Mouse (Mus musculus): Measurements from ENCODE around the gene Haghl. TPM values are rescaled to one million over a fixed set of nuclear protein-coding genes. Genes with fewer than 3 reads are reported as not detected.

Gene Haghl
- polyA plus RNA-seq, 1 experiment = 18.1 TPM

DNA sequence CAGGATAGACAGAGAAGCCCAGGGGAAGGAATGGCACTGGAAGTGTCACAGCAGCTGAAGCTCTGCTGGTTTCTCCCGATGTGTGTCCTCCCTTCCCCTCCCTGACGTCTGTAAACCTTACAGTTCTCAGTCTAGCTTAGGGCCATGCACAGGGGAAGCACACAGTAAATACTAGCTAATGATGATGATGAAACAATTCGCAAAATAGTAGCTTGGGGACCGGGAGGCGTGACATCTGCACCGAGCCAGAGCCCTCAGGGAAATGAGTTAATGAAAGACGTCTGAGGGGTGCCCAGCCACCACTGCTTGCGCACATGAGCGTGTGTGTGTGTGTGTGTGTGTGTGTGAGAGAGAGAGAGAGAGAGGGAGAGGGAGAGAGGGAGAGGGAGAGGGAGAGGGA lies 16.1 kb downstream of the Haghl start:
- no peak for TF ChIP-seq POLR2A (IDR thresholded peaks at IDR 0.05; ENCODE audit: low read depth, low read length)
- no peak for TF ChIP-seq CTCF (IDR thresholded peaks at IDR 0.05; ENCODE audit: borderline replicate concordance, insufficient read depth, low read length)
- H3K4me1 ChIP-seq (ENCODE audit: control insufficient read depth, insufficient read depth, low read length) = no peaks in the 10 kb centered on the region
- H3K27ac ChIP-seq (ENCODE audit: insufficient read depth, low read length) = no peak overlapping the region
- H3K4me3 ChIP-seq (ENCODE audit: insufficient read depth, low read length) = no peak overlapping the region

GRCm38 (mm10) chr17:25765886-25766285 lies 19.6 kb downstream of the Haghl start:
- TF ChIP-seq POLR2A (IDR thresholded peaks at IDR 0.05; ENCODE audit: low read depth, low read length) (no peak), CTCF (IDR thresholded peaks at IDR 0.05; ENCODE audit: borderline replicate concordance, insufficient read depth, low read length) (no peak)
- Histone ChIP-seq H3K4me1 (ENCODE audit: control insufficient read depth, insufficient read depth, low read length) (no peaks in the 10 kb centered on the region), H3K4me3 (ENCODE audit: insufficient read depth, low read length) (no peak overlapping the region), H3K27ac (ENCODE audit: insufficient read depth, low read length) (no peak overlapping the region)

DNA sequence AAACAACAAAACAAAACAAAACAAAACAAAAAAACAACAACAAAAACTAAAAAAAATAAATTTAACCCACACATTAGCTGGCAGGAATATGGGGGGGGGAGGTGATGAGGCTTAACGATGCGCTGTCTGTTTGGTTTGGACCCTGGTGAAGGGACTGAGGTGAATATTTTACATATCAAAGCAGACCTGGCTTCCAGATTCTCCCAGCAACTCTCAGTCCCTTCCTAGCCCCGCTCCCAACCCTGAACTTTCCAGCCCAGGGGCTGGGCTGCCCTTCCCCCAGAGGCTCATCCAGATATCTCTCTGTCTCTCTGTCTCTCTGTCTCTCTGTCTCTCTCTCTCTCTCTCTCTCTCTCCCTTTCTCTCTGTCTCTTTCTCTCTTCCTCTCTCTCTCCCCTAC lies 22.9 kb downstream of the Haghl start:
- Histone ChIP-seq H3K27ac (ENCODE audit: insufficient read depth, low read length) (no peak overlapping the region), H3K4me1 (ENCODE audit: control insufficient read depth, insufficient read depth, low read length) (no peaks in the 10 kb centered on the region), H3K4me3 (ENCODE audit: insufficient read depth, low read length) (no peak overlapping the region)
- TF ChIP-seq POLR2A (IDR thresholded peaks at IDR 0.05; ENCODE audit: low read depth, low read length) (no peak), CTCF (IDR thresholded peaks at IDR 0.05; ENCODE audit: borderline replicate concordance, insufficient read depth, low read length) (no peak)

GRCm38 (mm10) chr17:25761561-25761970 lies 23.9 kb downstream of the Haghl start:
- H3K27ac ChIP-seq (ENCODE audit: insufficient read depth, low read length) = no peak overlapping the region
- TF ChIP-seq POLR2A (IDR thresholded peaks at IDR 0.05; ENCODE audit: low read depth, low read length) (no peak), CTCF (IDR thresholded peaks at IDR 0.05; ENCODE audit: borderline replicate concordance, insufficient read depth, low read length) (no peak)
- H3K4me3 ChIP-seq (ENCODE audit: insufficient read depth, low read length) = no peak overlapping the region
- peaks cover 7% of the 10 kb centered on the region for H3K4me1 ChIP-seq (ENCODE audit: control insufficient read depth, insufficient read depth, low read length)

- Histone ChIP-seq H3K4me1 (ENCODE audit: control insufficient read depth, insufficient read depth, low read length) (peaks cover 15% of the 10 kb centered on the region), H3K4me3 (ENCODE audit: insufficient read depth, low read length) (no peak overlapping the region), H3K27ac (ENCODE audit: insufficient read depth, low read length) (no peak overlapping the region)
- TF ChIP-seq CTCF (IDR thresholded peaks at IDR 0.05; ENCODE audit: borderline replicate concordance, insufficient read depth, low read length) = no peak
- TF ChIP-seq POLR2A (IDR thresholded peaks at IDR 0.05; ENCODE audit: low read depth, low read length) = no peak
These were observed 25.3 kb downstream of the Haghl start for GRCm38 (mm10) chr17:25760148-25760547.

DNA sequence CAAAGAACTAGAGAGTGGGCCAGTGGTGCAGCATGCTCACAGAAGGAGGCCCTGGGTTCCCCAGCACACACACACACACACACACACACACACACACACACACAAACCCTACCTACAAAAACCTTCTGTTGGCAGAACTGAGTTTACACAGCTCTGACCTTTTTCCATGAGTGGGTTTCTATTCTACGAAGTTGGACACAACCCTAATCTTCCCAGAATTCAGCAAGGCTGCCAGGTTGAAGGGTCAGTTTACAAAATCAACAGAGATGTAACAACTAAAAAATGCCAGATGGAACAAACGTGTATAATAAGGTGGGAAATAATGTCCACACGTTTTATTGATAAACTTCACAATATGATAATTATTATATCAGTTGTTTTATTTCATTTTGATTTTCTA lies 27.8 kb downstream of the Haghl start:
- Histone ChIP-seq H3K4me3 (ENCODE audit: insufficient read depth, low read length) (no peak overlapping the region), H3K4me1 (ENCODE audit: control insufficient read depth, insufficient read depth, low read length) (peaks cover 15% of the 10 kb centered on the region), H3K27ac (ENCODE audit: insufficient read depth, low read length) (peak overlapping the region; percentile 76; the same call in 1 of the 2 replicates)
- TF ChIP-seq CTCF (IDR thresholded peaks at IDR 0.05; ENCODE audit: borderline replicate concordance, insufficient read depth, low read length) = no peak

GRCm38 (mm10) chr17:25756378-25757242 lies 28.9 kb downstream of the Haghl start:
- Histone ChIP-seq H3K4me3 (ENCODE audit: insufficient read depth, low read length) (no peak overlapping the region), H3K4me1 (ENCODE audit: control insufficient read depth, insufficient read depth, low read length) (peaks cover 15% of the 10 kb centered on the region), H3K27ac (ENCODE audit: insufficient read depth, low read length) (peak overlapping the region; percentile 76)
- no peak for TF ChIP-seq CTCF (IDR thresholded peaks at IDR 0.05; ENCODE audit: borderline replicate concordance, insufficient read depth, low read length)
- no peak for TF ChIP-seq POLR2A (IDR thresholded peaks at IDR 0.05; ENCODE audit: low read depth, low read length)

GRCm38 (mm10) chr17:25755627-25756377 lies 29.7 kb downstream of the Haghl start:
- TF ChIP-seq POLR2A (IDR thresholded peaks at IDR 0.05; ENCODE audit: low read depth, low read length) (no peak), CTCF (IDR thresholded peaks at IDR 0.05; ENCODE audit: borderline replicate concordance, insufficient read depth, low read length) (no peak)

GRCm38 (mm10) chr17:25755086-25755485 lies 30.4 kb downstream of the Haghl start:
- no peak overlapping the region for H3K27ac ChIP-seq (ENCODE audit: insufficient read depth, low read length)
- no peak overlapping the region for H3K4me3 ChIP-seq (ENCODE audit: insufficient read depth, low read length)
- no peak for TF ChIP-seq CTCF (IDR thresholded peaks at IDR 0.05; ENCODE audit: borderline replicate concordance, insufficient read depth, low read length)
- no peak for TF ChIP-seq POLR2A (IDR thresholded peaks at IDR 0.05; ENCODE audit: low read depth, low read length)
- H3K4me1 ChIP-seq (ENCODE audit: control insufficient read depth, insufficient read depth, low read length) = peaks cover 18% of the 10 kb centered on the region

More at GRCm38 (mm10) chr17:25755627-25756377, 29.7 kb downstream of the Haghl start:
- Histone ChIP-seq H3K27ac (ENCODE audit: insufficient read depth, low read length) (peak overlapping the region; percentile 49), H3K4me3 (ENCODE audit: insufficient read depth, low read length) (no peak overlapping the region), H3K4me1 (ENCODE audit: control insufficient read depth, insufficient read depth, low read length) (peaks cover 18% of the 10 kb centered on the region)

DNA sequence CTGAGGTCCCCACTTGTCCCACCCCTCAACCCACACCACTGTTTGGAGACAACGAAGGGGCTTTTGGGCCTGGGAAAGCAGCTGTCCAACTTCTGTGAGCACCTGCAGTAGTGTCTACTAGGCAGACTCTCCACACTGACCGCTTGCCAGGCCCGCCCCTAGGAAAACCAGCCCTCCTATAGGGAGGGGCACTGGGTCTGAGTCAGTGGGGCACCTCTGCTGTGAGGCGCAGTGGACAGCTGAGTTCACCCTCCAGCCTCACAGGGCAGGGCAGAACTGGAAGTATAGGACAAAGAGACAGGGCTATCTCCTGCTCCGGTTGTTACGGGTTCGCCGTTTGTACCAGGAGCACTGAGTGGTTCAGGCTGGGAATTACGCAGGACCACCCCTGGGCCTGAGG lies 31.2 kb downstream of the Haghl start, which contains the start of gene Msln:
Gene Msln (minus strand): TSS at position 138 of the 400 bp plus-strand sequence.
- no peak for TF ChIP-seq CTCF (IDR thresholded peaks at IDR 0.05; ENCODE audit: borderline replicate concordance, insufficient read depth, low read length)
- TF ChIP-seq POLR2A (IDR thresholded peaks at IDR 0.05; ENCODE audit: low read depth, low read length) = no peak

More for the DNA sequence above, 31.2 kb downstream of the Haghl start, which contains the start of gene Msln:
- Histone ChIP-seq H3K4me3 (ENCODE audit: insufficient read depth, low read length) (no peak within 1 kb of the TSS), H3K27ac (ENCODE audit: insufficient read depth, low read length) (no peak within 1 kb of the TSS), H3K4me1 (ENCODE audit: control insufficient read depth, insufficient read depth, low read length) (peaks cover 18% of the 10 kb centered on the region)

Data from embryonic fibroblast, embryonic 13.5 days (primary cell).